Mouse (Mus musculus) adrenal gland (tissue): ENCODE results near the gene Aatk.

Experiments
- intact Hi-C: fragments of 180-260 bp; cut with DNase I; formaldehyde crosslinking; loops from one replicate; pipeline ENCODE4 v1.15.1; 2025
- microRNA-seq, 2 experiments: library from miRNA; unstranded; fragments of <30 nt; microRNA quantifications; one replicate each; pipeline ENCODE4; 2019

Gene Aatk

DNA sequence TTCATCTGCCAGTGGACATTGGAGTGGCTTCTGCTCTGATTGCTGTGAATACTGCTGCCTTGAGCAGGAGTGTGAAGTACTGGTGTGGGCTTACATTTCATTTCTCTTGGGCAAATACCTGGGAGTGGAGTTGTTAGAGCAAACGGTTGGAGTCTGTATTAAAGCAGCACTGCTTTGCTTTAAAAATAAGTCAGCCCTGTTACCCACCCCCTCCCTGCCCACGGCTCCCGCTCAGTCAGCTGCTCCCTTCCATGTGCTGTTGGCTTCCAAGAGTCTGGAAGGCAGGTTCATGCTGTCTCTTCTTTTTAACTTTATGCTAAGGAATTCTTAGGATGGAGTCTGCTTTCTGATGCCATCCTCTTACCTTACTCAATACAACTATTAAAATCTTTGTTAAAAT is 85.5 kb downstream of the Aatk start:
- intact Hi-C loops: no loop called here

DNA sequence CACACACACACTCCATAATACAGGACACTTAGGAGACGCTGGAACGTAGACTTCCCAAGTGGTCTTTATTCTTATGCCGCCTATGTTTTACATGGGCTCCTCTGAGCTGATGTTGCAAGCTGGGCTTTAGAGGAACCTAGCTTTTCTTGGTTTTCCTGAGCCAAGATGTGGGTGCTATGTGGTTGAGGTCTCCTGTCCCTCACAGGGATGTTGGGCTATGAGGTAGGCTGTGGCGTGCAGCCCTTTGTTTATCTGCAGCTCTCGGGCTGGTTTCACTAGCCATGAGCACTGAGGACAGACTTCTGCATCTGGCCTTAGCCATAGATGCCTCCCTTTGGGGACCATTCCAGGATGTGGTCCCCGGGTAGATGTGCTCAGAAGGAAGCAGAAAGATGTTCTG is 86.3 kb downstream of the Aatk start:
- intact Hi-C loops: no loop called here

GRCm38 (mm10) chr11:119959714-119960113 is 87.3 kb downstream of the Aatk start:
- intact Hi-C loops: no loop called here

- intact Hi-C loops: no loop called here
These were observed 88.1 kb downstream of the Aatk start for GRCm38 (mm10) chr11:119958856-119959255.

Small RNA genes within 50 kb of the gene (microRNA-seq; reads per million reads assigned to microRNA genes)
- gene Gm25948: 0 to 0.12 reads per million in 2 experiments
- 0 reads per million in 2 experiments for gene Mir3065
- 0 reads per million in 2 experiments for gene Mir338
